Comparison of ENCODE assay signal across 8 mouse cellular contexts in the genomic region with DNA sequence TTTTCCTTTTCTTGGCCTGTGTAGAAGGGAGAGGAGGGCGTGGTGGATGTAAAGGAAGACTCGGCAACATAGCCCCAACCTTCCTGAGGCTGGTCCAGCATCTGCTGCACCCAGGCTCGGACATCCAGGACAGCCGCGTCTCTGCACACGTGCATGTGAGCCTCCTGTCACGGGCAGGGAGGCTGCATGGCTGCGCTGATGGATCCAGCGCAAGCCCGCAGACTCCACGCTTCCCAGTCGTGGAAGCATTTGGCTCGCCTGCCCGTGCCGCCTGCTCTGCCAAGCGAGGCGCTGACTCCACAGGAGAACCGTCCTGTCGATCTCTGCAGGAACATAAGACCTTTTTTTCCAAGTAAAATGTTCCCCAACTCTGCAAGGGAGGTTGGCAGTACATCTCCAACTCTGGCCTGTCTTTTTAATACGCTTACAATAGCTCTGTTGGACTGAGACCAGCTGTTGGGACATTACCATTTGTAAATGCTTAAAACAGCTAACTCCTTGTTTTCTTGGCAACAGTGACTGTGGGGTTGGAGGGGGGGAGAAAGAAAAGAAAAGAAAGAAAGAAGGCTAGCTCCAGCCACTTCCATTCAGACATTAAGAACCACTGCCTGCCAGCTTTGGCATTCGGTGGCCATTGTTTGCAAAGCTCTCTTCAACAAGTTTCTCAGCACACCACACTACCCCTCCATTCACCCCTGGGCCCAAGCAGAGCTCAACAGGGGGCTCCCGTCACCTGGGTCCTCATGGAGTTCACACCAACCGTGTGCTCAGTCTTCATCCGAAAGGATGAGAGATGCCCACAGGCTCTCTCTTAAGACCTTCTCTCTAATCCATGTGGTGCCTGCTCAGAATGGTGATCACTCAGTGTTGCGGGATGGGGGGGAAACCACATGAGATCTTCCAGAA.
DNase-seq lines count a peak whose midpoint lies in the region; ATAC-seq lines count a peak whose summit lies in the region.

No protein-coding gene starts in this region.

- no peaks in the 10 kb centered on the region for H3K9me3 ChIP-seq in kidney, embryonic 14.5 days (ENCODE audit: control insufficient read depth, low read length)
- no peaks in the 10 kb centered on the region for H3K9me3 ChIP-seq in embryonic facial prominence, embryonic 14.5 days (ENCODE audit: control insufficient read depth, low read length)
- no peaks in the 10 kb centered on the region for H3K9me3 ChIP-seq in hindbrain, embryonic 14.5 days (ENCODE audit: control insufficient read depth, low read length)
- no peaks in the 10 kb centered on the region for H3K9me3 ChIP-seq in limb, embryonic 15.5 days

- H3K4me3 ChIP-seq in kidney, embryonic 14.5 days (ENCODE audit: low read length): no peak overlapping the region
- no peak overlapping the region for H3K4me3 ChIP-seq in embryonic facial prominence, embryonic 14.5 days (ENCODE audit: low read depth, low read length)
- no peak overlapping the region for H3K4me3 ChIP-seq in hindbrain, embryonic 14.5 days (replicated peaks; ENCODE audit: low read length)
- H3K4me3 ChIP-seq in limb, embryonic 15.5 days: no peak overlapping the region

- 55% methylated on average over 25 of the region's 25 CpGs for WGBS in kidney, embryonic 14.5 days
- WGBS in embryonic facial prominence, embryonic 14.5 days: 60% methylated on average over 25 of the region's 25 CpGs
- WGBS in hindbrain, embryonic 14.5 days: 18% methylated on average over 25 of the region's 25 CpGs
- WGBS in limb, embryonic 15.5 days: 48% methylated on average over 25 of the region's 25 CpGs

- H3K36me3 ChIP-seq in kidney, embryonic 14.5 days (ENCODE audit: control insufficient read depth, insufficient read depth, low read length): no peaks in the 10 kb centered on the region
- no peaks in the 10 kb centered on the region for H3K36me3 ChIP-seq in embryonic facial prominence, embryonic 14.5 days (ENCODE audit: control insufficient read depth, insufficient read depth, low read length)
- no peaks in the 10 kb centered on the region for H3K36me3 ChIP-seq in hindbrain, embryonic 14.5 days (replicated peaks; ENCODE audit: control insufficient read depth, insufficient read depth)
- H3K36me3 ChIP-seq in limb, embryonic 15.5 days: no peaks in the 10 kb centered on the region

- H3K27ac ChIP-seq in kidney, embryonic 14.5 days (ENCODE audit: low read depth, low read length): no peak overlapping the region
- peak overlapping the region; percentile 56 for H3K27ac ChIP-seq in embryonic facial prominence, embryonic 14.5 days (replicated peaks; ENCODE audit: low read depth, low read length)
- peak overlapping the region; percentile 84 for H3K27ac ChIP-seq in hindbrain, embryonic 14.5 days
- peak overlapping the region; percentile 54; the same call in 1 of the 2 replicates for H3K27ac ChIP-seq in limb, embryonic 15.5 days

- no peak overlapping the region for H3K9ac ChIP-seq in kidney, embryonic 14.5 days (ENCODE audit: low read depth, low read length)
- H3K9ac ChIP-seq in embryonic facial prominence, embryonic 14.5 days (ENCODE audit: low read depth, low read length): no peak overlapping the region
- H3K9ac ChIP-seq in hindbrain, embryonic 14.5 days: peak overlapping the region; percentile 41; the same call in 1 of the 2 replicates
- H3K9ac ChIP-seq in limb, embryonic 15.5 days: no peak overlapping the region

- ATAC-seq in kidney, embryonic 14.5 days (ENCODE audit: low FRiP score, low TSS enrichment): peak; percentile 60
- 0 out of 2 replicates have a peak, but pooled peaks have one; percentile 44 for ATAC-seq in embryonic facial prominence, embryonic 14.5 days (ENCODE audit: low read depth)
- ATAC-seq in hindbrain, embryonic 14.5 days (ENCODE audit: low FRiP score): peak; percentile 83
- ATAC-seq in limb, embryonic 15.5 days (ENCODE audit: insufficient number of reproducible peaks, low FRiP score, low TSS enrichment, low read depth): peak; percentile 40; the same call in 1 of the 2 replicates
- ATAC-seq in CD4-positive, CD25-positive, alpha-beta regulatory T cell, adult 4 months: no peak

- H3K27me3 ChIP-seq in kidney, embryonic 14.5 days (ENCODE audit: control insufficient read depth, insufficient read depth, low read length): no peaks in the 10 kb centered on the region; the same call in 1 of the 2 replicates
- H3K27me3 ChIP-seq in embryonic facial prominence, embryonic 14.5 days (replicated peaks; ENCODE audit: control insufficient read depth, insufficient read depth, low read length): no peaks in the 10 kb centered on the region
- H3K27me3 ChIP-seq in hindbrain, embryonic 14.5 days (ENCODE audit: control insufficient read depth, insufficient read depth, low read length): no peaks in the 10 kb centered on the region
- no peaks in the 10 kb centered on the region for H3K27me3 ChIP-seq in limb, embryonic 15.5 days

- no peak for DNase-seq in kidney, adult 8-10 months
- peak; percentile 86 for DNase-seq in embryonic facial prominence, embryonic 14.5 days (ENCODE audit: low spot score)
- DNase-seq in hindbrain, embryonic 14.5 days (ENCODE audit: low spot score): peak; percentile 68
- DNase-seq in right cerebral cortex, postnatal 36 days (ENCODE audit: low spot score in 2 of 2): peak; percentile 59 to 66
- no peak for DNase-seq in thymus, postnatal 4 days

- peak overlapping the region; percentile 25; the same call in 1 of the 2 replicates for H3K4me2 ChIP-seq in kidney, embryonic 14.5 days (replicated peaks; ENCODE audit: low read depth, low read length)
- peak overlapping the region; percentile 36 for H3K4me2 ChIP-seq in embryonic facial prominence, embryonic 14.5 days (ENCODE audit: low read depth, low read length)
- peak overlapping the region; percentile 47 for H3K4me2 ChIP-seq in hindbrain, embryonic 14.5 days (replicated peaks)
- H3K4me2 ChIP-seq in limb, embryonic 15.5 days: peak overlapping the region; percentile 27

- no peaks in the 10 kb centered on the region for H3K4me1 ChIP-seq in kidney, embryonic 14.5 days (ENCODE audit: control insufficient read depth, insufficient read depth, low read length)
- peaks cover 6% of the 10 kb centered on the region; the same call in 1 of the 2 replicates for H3K4me1 ChIP-seq in embryonic facial prominence, embryonic 14.5 days (ENCODE audit: control insufficient read depth, insufficient read depth, low read length)
- peaks cover 14% of the 10 kb centered on the region for H3K4me1 ChIP-seq in hindbrain, embryonic 14.5 days (replicated peaks; ENCODE audit: control insufficient read depth, insufficient read depth, low read length)
- peaks cover 10% of the 10 kb centered on the region; the same call in 1 of the 2 replicates for H3K4me1 ChIP-seq in limb, embryonic 15.5 days

Comparison
In these comparisons a context has a peak if more than half of its experiments do, and no peak if none do; other contexts are left out.
1. DNase-seq: peak in embryonic facial prominence, embryonic 14.5 days (single experiment), hindbrain, embryonic 14.5 days (single experiment) and right cerebral cortex, postnatal 36 days (2 of 2); none in kidney, adult 8-10 months (0 of 2) and thymus, postnatal 4 days (single experiment).
2. Peak in every context shown above with its lines, with median percentiles within 50 percentile points of each other: H3K4me2 ChIP-seq.